Mouse (Mus musculus) kidney, postnatal 4 days (tissue): Measurements from ENCODE around the gene Trim2.

ENCODE experiments used
- DNase-seq, 2 experiments: peaks; one replicate each; pipeline ENCODE4 v3.0.0; 2021; ENCODE audit warnings: mixed read lengths in 2 of 2

Gene Trim2

GRCm38 (mm10) chr3:84128871-84129870 is 177.5 kb downstream of the Trim2 start:
- peak; percentile 48 to 63 for DNase-seq

GRCm38 (mm10) chr3:84127431-84127830 is 179.2 kb downstream of the Trim2 start:
- no peak for DNase-seq

- DNase-seq: no peak
These were observed 180.0 kb downstream of the Trim2 start for GRCm38 (mm10) chr3:84126721-84127120.

GRCm38 (mm10) chr3:84125704-84126289 is 180.9 kb downstream of the Trim2 start:
- no peak for DNase-seq

- peak; percentile 16 to 22 for DNase-seq
These were observed 183.2 kb downstream of the Trim2 start for GRCm38 (mm10) chr3:84123461-84123860.

- DNase-seq: no peak
These were observed 188.0 kb downstream of the Trim2 start for GRCm38 (mm10) chr3:84118718-84119117.

GRCm38 (mm10) chr3:84118178-84118577 is 188.5 kb downstream of the Trim2 start:
- DNase-seq: no peak
